Mouse (Mus musculus) ES-Bruce4 (cell line): Measurements from ENCODE around the gene Ube4b.

Source experiments
- CTCF ChIP-seq: IDR thresholded peaks from one replicate; pipeline ENCODE4 v1.8.1; 2011; ENCODE audit warnings: low read depth, low read length
- EP300 ChIP-seq: IDR thresholded peaks from 2 replicates; pipeline ENCODE4 v1.6.1; 2011; ENCODE audit warnings: low read depth, low read length; ENCODE audit not compliant: insufficient read depth
- POLR2A ChIP-seq: IDR thresholded peaks from one replicate; pipeline ENCODE4 v1.8.1; 2011; ENCODE audit warnings: low read length; ENCODE audit not compliant: insufficient read depth

DNA sequence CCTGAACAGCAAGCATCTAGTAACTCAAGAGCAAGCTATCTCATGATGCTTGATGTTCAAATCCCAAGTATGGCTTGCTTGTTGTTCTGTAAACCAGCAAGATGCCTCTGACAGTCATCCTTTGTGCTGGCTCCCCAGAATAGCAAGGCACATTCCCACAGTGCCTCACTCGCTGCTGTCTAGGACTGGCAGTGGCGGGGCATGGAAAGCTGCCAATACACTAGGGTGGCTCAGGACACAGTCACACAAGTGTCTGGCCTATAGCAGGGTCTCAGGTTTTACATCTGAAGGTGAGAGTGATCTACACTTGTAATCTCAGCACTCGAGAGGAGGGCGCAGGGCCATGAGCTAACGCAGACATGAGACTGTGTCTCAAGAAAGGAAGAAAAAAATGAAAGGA lies 61.7 kb downstream of the Ube4b start:
- TF ChIP-seq CTCF (no peak), EP300 (no peak), POLR2A (no peak)
